Mouse (Mus musculus) heart, embryonic 13.5 days (tissue): ENCODE results near the gene Atp1b1. TPM values are rescaled to one million over a fixed set of nuclear protein-coding genes. Genes with fewer than 3 reads are reported as not detected.

Experiments
- ATAC-seq: fragments of 200-750 bp; cut with Nextera tagmentation; 2 replicates; pipeline ENCODE4 v1.8.0; 2017; ENCODE audit warnings: moderate TSS enrichment; ENCODE audit not compliant: insufficient number of reproducible peaks, low FRiP score, low TSS enrichment; ENCODE audit errors: extremely low read depth
- H3K27ac ChIP-seq: fragments of 300-500 bp; sonication (generic); replicated peaks from 2 replicates; pipeline ENCODE4 v1.5.1; 2015; ENCODE audit warnings: moderate library complexity, mild to moderate bottlenecking, inconsistent platforms
- H3K27me3 ChIP-seq: fragments of 300-500 bp; sonication (generic); replicated peaks from 2 replicates; pipeline ENCODE4 v1.6.1; 2015; ENCODE audit warnings: mild to moderate bottlenecking, inconsistent platforms
- H3K36me3 ChIP-seq: fragments of 300-500 bp; sonication (generic); 2 replicates; pipeline ENCODE4 v1.6.1; 2015; ENCODE audit warnings: mild to moderate bottlenecking, inconsistent platforms
- H3K4me1 ChIP-seq: fragments of 300-500 bp; sonication (generic); 2 replicates; pipeline ENCODE4 v1.6.1; 2015; ENCODE audit warnings: inconsistent platforms
- H3K4me2 ChIP-seq: fragments of 300-500 bp; sonication (generic); 2 replicates; pipeline ENCODE4 v1.6.1; 2015; ENCODE audit warnings: inconsistent platforms, mild to moderate bottlenecking, moderate library complexity
- H3K4me3 ChIP-seq: fragments of 300-500 bp; sonication (generic); 2 replicates; pipeline ENCODE4 v1.5.1; 2015; ENCODE audit warnings: moderate library complexity, mild to moderate bottlenecking, inconsistent platforms
- H3K9ac ChIP-seq: fragments of 300-500 bp; sonication (generic); 2 replicates; pipeline ENCODE4 v1.6.1; 2015; ENCODE audit warnings: inconsistent platforms, mild to moderate bottlenecking, moderate library complexity
- H3K9me3 ChIP-seq: fragments of 300-500 bp; sonication (generic); 2 replicates; pipeline ENCODE4 v1.6.1; 2016; ENCODE audit warnings: inconsistent platforms
- WGBS: fragments of 180-500 bp; shearing (Covaris S2); methylation state at CpG from one replicate; pipeline ENCODE4 v1.1.7; 2015; ENCODE audit warnings: mixed read lengths; 5-methylcytosine and 5-hydroxymethylcytosine counted together
- polyA plus RNA-seq: library from polyadenylated mRNA; unstranded; fragments of >200 nt; fragmentation: Nextera tagmentation; extraction: Ambion mirVana; gene quantifications from 2 replicates; pipeline ENCODE4 v1.2.1, GENCODE M21; 2015

The Atp1b1 gene
- polyA plus RNA-seq, 1 experiment from 2014 or later = 293 TPM

GRCm38 (mm10) chr1:164415347-164415751 is 42.8 kb downstream of the Atp1b1 start:
- 74% methylated on average over 2 of the region's 2 CpGs for WGBS
- Histone ChIP-seq H3K9ac (no peak overlapping the region), H3K27ac (no peak overlapping the region), H3K4me1 (peaks cover 13% of the 10 kb centered on the region), H3K4me3 (no peak overlapping the region), H3K27me3 (no peaks in the 10 kb centered on the region), H3K4me2 (no peak overlapping the region), H3K9me3 (no peaks in the 10 kb centered on the region), H3K36me3 (no peaks in the 10 kb centered on the region)
- no peak for ATAC-seq

GRCm38 (mm10) chr1:164413608-164414007 is 44.5 kb downstream of the Atp1b1 start:
- Histone ChIP-seq H3K4me3 (no peak overlapping the region), H3K27me3 (no peaks in the 10 kb centered on the region), H3K36me3 (no peaks in the 10 kb centered on the region), H3K27ac (no peak overlapping the region), H3K9ac (no peak overlapping the region), H3K9me3 (no peaks in the 10 kb centered on the region), H3K4me1 (peaks cover 13% of the 10 kb centered on the region), H3K4me2 (no peak overlapping the region)
- ATAC-seq = no peak
- WGBS = 80% methylated on average over 11 of the region's 11 CpGs

- Histone ChIP-seq H3K27ac (no peak overlapping the region), H3K36me3 (no peaks in the 10 kb centered on the region), H3K4me3 (no peak overlapping the region), H3K4me1 (peaks cover 13% of the 10 kb centered on the region), H3K27me3 (no peaks in the 10 kb centered on the region), H3K4me2 (no peak overlapping the region), H3K9ac (no peak overlapping the region), H3K9me3 (no peaks in the 10 kb centered on the region)
- no peak for ATAC-seq
- WGBS = 81% methylated on average over 9 of the region's 9 CpGs
Measured at GRCm38 (mm10) chr1:164412906-164413305, 45.2 kb downstream of the Atp1b1 start.

GRCm38 (mm10) chr1:164411306-164411705 is 46.8 kb downstream of the Atp1b1 start:
- H3K4me2 ChIP-seq = no peak overlapping the region
- WGBS = 89% methylated on average over 7 of the region's 7 CpGs
- H3K27ac ChIP-seq = no peak overlapping the region
- no peaks in the 10 kb centered on the region for H3K27me3 ChIP-seq
- H3K4me3 ChIP-seq = no peak overlapping the region
- H3K9me3 ChIP-seq = no peaks in the 10 kb centered on the region
- H3K9ac ChIP-seq = no peak overlapping the region
- 0 out of 2 replicates have a peak, but pooled peaks cover 4% of the 10 kb centered on the region for H3K4me1 ChIP-seq
- H3K36me3 ChIP-seq = no peaks in the 10 kb centered on the region
- ATAC-seq = no peak

- Histone ChIP-seq H3K4me3 (no peak overlapping the region), H3K9me3 (no peaks in the 10 kb centered on the region), H3K27me3 (no peaks in the 10 kb centered on the region), H3K36me3 (peaks cover 3% of the 10 kb centered on the region; the same call in 1 of the 2 replicates), H3K4me2 (no peak overlapping the region), H3K9ac (no peak overlapping the region), H3K4me1 (peaks cover 17% of the 10 kb centered on the region), H3K27ac (no peak overlapping the region)
- no peak for ATAC-seq
- 71% methylated on average over 2 of the region's 2 CpGs for WGBS
Measured at GRCm38 (mm10) chr1:164408655-164409054, 49.5 kb downstream of the Atp1b1 start.

GRCm38 (mm10) chr1:164406506-164406905 is 51.6 kb downstream of the Atp1b1 start:
- ATAC-seq = no peak
- no peak overlapping the region for H3K9ac ChIP-seq
- no peak overlapping the region for H3K27ac ChIP-seq
- WGBS = 63% methylated on average over 5 of the region's 5 CpGs
- no peak overlapping the region for H3K4me2 ChIP-seq
- peaks cover 6% of the 10 kb centered on the region for H3K9me3 ChIP-seq
- H3K4me3 ChIP-seq = no peak overlapping the region
- peaks cover 17% of the 10 kb centered on the region for H3K4me1 ChIP-seq
- peaks cover 20% of the 10 kb centered on the region for H3K36me3 ChIP-seq
- H3K27me3 ChIP-seq = no peaks in the 10 kb centered on the region

GRCm38 (mm10) chr1:164405385-164405802 is 52.8 kb downstream of the Atp1b1 start:
- no peaks in the 10 kb centered on the region for H3K27me3 ChIP-seq
- peak overlapping the region; percentile 51 for H3K4me2 ChIP-seq
- ATAC-seq = no peak; the same call in 1 of the 2 replicates
- H3K9ac ChIP-seq = peak overlapping the region; percentile 33; the same call in 1 of the 2 replicates
- peak overlapping the region; percentile 72 for H3K27ac ChIP-seq
- H3K4me1 ChIP-seq = peaks cover 17% of the 10 kb centered on the region
- H3K36me3 ChIP-seq = peaks cover 20% of the 10 kb centered on the region
- H3K9me3 ChIP-seq = peaks cover 6% of the 10 kb centered on the region
- H3K4me3 ChIP-seq = no peak overlapping the region
- WGBS = 18% methylated on average over 5 of the region's 5 CpGs

- Histone ChIP-seq H3K4me3 (no peak overlapping the region), H3K9me3 (peaks cover 6% of the 10 kb centered on the region), H3K4me1 (peaks cover 10% of the 10 kb centered on the region; the same call in 1 of the 2 replicates), H3K9ac (no peak overlapping the region), H3K27ac (no peak overlapping the region), H3K27me3 (no peaks in the 10 kb centered on the region), H3K36me3 (peaks cover 20% of the 10 kb centered on the region), H3K4me2 (no peak overlapping the region)
- WGBS = 60% methylated on average over 3 of the region's 3 CpGs
- no peak for ATAC-seq
Measured at GRCm38 (mm10) chr1:164399578-164399977, 58.6 kb downstream of the Atp1b1 start.

GRCm38 (mm10) chr1:164397672-164398071 is 60.5 kb downstream of the Atp1b1 start:
- no peak overlapping the region for H3K27ac ChIP-seq
- H3K9me3 ChIP-seq = peaks cover 6% of the 10 kb centered on the region
- ATAC-seq = no peak
- H3K9ac ChIP-seq = no peak overlapping the region
- H3K27me3 ChIP-seq = no peaks in the 10 kb centered on the region
- H3K4me2 ChIP-seq = no peak overlapping the region
- 51% methylated on average over 4 of the region's 4 CpGs for WGBS
- peaks cover 9% of the 10 kb centered on the region for H3K36me3 ChIP-seq
- H3K4me3 ChIP-seq = no peak overlapping the region
- H3K4me1 ChIP-seq = peaks cover 10% of the 10 kb centered on the region; the same call in 1 of the 2 replicates

- 74% methylated on average over 6 of the region's 6 CpGs for WGBS
- no peaks in the 10 kb centered on the region for H3K36me3 ChIP-seq
- no peak overlapping the region for H3K27ac ChIP-seq
- H3K4me1 ChIP-seq = peaks cover 22% of the 10 kb centered on the region
- H3K9ac ChIP-seq = no peak overlapping the region
- H3K4me3 ChIP-seq = no peak overlapping the region
- H3K9me3 ChIP-seq = no peaks in the 10 kb centered on the region
- H3K27me3 ChIP-seq = no peaks in the 10 kb centered on the region
- ATAC-seq = no peak
- no peak overlapping the region for H3K4me2 ChIP-seq
Measured at GRCm38 (mm10) chr1:164395131-164395780, 62.9 kb downstream of the Atp1b1 start.

- peak overlapping the region; percentile 54; the same call in 1 of the 2 replicates for H3K9ac ChIP-seq
- 16% methylated on average over 3 of the region's 3 CpGs for WGBS
- H3K27me3 ChIP-seq = no peaks in the 10 kb centered on the region
- ATAC-seq = peak; percentile 42; the same call in 1 of the 2 replicates
- H3K9me3 ChIP-seq = no peaks in the 10 kb centered on the region
- H3K4me2 ChIP-seq = peak overlapping the region; percentile 22
- no peaks in the 10 kb centered on the region for H3K36me3 ChIP-seq
- H3K4me1 ChIP-seq = peaks cover 11% of the 10 kb centered on the region
- H3K27ac ChIP-seq = peak overlapping the region; percentile 59
- no peak overlapping the region for H3K4me3 ChIP-seq
Measured at GRCm38 (mm10) chr1:164392176-164392575, 66.0 kb downstream of the Atp1b1 start.

GRCm38 (mm10) chr1:164389743-164390142 is 68.4 kb downstream of the Atp1b1 start:
- Histone ChIP-seq H3K4me3 (no peak overlapping the region), H3K27me3 (no peaks in the 10 kb centered on the region), H3K4me2 (no peak overlapping the region), H3K4me1 (peaks cover 11% of the 10 kb centered on the region), H3K9me3 (no peaks in the 10 kb centered on the region), H3K36me3 (no peaks in the 10 kb centered on the region), H3K9ac (no peak overlapping the region), H3K27ac (no peak overlapping the region)
- WGBS = 82% methylated on average over 4 of the region's 4 CpGs
- no peak for ATAC-seq
